Mouse (Mus musculus) embryonic facial prominence, embryonic 10.5 days (tissue): ENCODE results near the gene Ska2. TPM values are rescaled to one million over a fixed set of nuclear protein-coding genes. Genes with fewer than 3 reads are reported as not detected.

ENCODE experiments used
- DNase-seq: peaks from one replicate; pipeline ENCODE4 v3.0.0-alpha.2; 2017; ENCODE audit warnings: low spot score
- H3K27ac ChIP-seq: fragments of 300-500 bp; sonication (generic); replicated peaks from 2 replicates; pipeline ENCODE4 v1.5.1; 2016; ENCODE audit warnings: mild to moderate bottlenecking
- H3K27me3 ChIP-seq: fragments of 300-500 bp; sonication (generic); replicated peaks from 2 replicates; pipeline ENCODE4 v1.6.1; 2016; ENCODE audit warnings: low read depth, mild to moderate bottlenecking; ENCODE audit not compliant: poor library complexity, severe bottlenecking
- H3K36me3 ChIP-seq: fragments of 300-500 bp; sonication (generic); replicated peaks from 2 replicates; pipeline ENCODE4 v1.6.1; 2016; ENCODE audit warnings: mild to moderate bottlenecking, moderate library complexity
- H3K4me1 ChIP-seq: fragments of 300-500 bp; sonication (generic); 2 replicates; pipeline ENCODE4 v1.6.1; 2016
- H3K4me3 ChIP-seq: fragments of 300-500 bp; sonication (generic); 2 replicates; pipeline ENCODE4 v1.5.1; 2016; ENCODE audit warnings: mild to moderate bottlenecking, moderate library complexity
- H3K9me3 ChIP-seq: fragments of 300-500 bp; sonication (generic); 2 replicates; pipeline ENCODE4 v1.6.1; 2016; ENCODE audit warnings: mild to moderate bottlenecking
- WGBS: fragments of 180-500 bp; shearing (Covaris S2); methylation state at CpG from one replicate; pipeline ENCODE4 v1.1.7; 2016; 5-methylcytosine and 5-hydroxymethylcytosine counted together
- polyA plus RNA-seq: library from polyadenylated mRNA; unstranded; fragments of >200 nt; fragmentation: Nextera tagmentation; extraction: Ambion mirVana; gene quantifications from 2 replicates; pipeline ENCODE4 v1.2.1, GENCODE M21; 2016

The Ska2 gene
- polyA plus RNA-seq, 1 experiment from 2014 or later, result 111 TPM

GRCm38 (mm10) chr11:87110172-87110909 lies 1.3 kb downstream of the Ska2 start:
- Histone ChIP-seq H3K4me3 (peak overlapping the region; percentile 96), H3K9me3 (no peaks in the 10 kb centered on the region), H3K4me1 (peaks cover 35% of the 10 kb centered on the region), H3K27ac (peak overlapping the region; percentile 100), H3K27me3 (no peaks in the 10 kb centered on the region), H3K36me3 (peaks cover 53% of the 10 kb centered on the region)
- WGBS, result 13% methylated on average over 9 of the region's 9 CpGs
- DNase-seq, result no peak

GRCm38 (mm10) chr11:87121864-87122263 lies 12.8 kb downstream of the Ska2 start:
- H3K36me3 ChIP-seq, result peaks cover 79% of the 10 kb centered on the region
- no peak for DNase-seq

GRCm38 (mm10) chr11:87125562-87125961 lies 16.5 kb downstream of the Ska2 start:
- DNase-seq, result no peak
- H3K4me3 ChIP-seq, result peak overlapping the region; percentile 97
- no peaks in the 10 kb centered on the region for H3K9me3 ChIP-seq
- 59% methylated on average over 4 of the region's 4 CpGs for WGBS
- H3K4me1 ChIP-seq, result peaks cover 27% of the 10 kb centered on the region
- H3K27me3 ChIP-seq, result no peaks in the 10 kb centered on the region
- peak overlapping the region; percentile 92 for H3K27ac ChIP-seq
- H3K36me3 ChIP-seq, result peaks cover 55% of the 10 kb centered on the region

More at GRCm38 (mm10) chr11:87121864-87122263, 12.8 kb downstream of the Ska2 start:
- WGBS, result 88% methylated on average over 8 of the region's 8 CpGs
- Histone ChIP-seq H3K4me1 (peaks cover 11% of the 10 kb centered on the region), H3K4me3 (no peak overlapping the region), H3K27me3 (no peaks in the 10 kb centered on the region), H3K27ac (no peak overlapping the region), H3K9me3 (no peaks in the 10 kb centered on the region)

- H3K4me1 ChIP-seq, result peaks cover 27% of the 10 kb centered on the region
- no peaks in the 10 kb centered on the region for H3K27me3 ChIP-seq
- H3K36me3 ChIP-seq, result peaks cover 55% of the 10 kb centered on the region
- no peaks in the 10 kb centered on the region for H3K9me3 ChIP-seq
- peak overlapping the region; percentile 92 for H3K27ac ChIP-seq
- DNase-seq, result peak; percentile 38
- H3K4me3 ChIP-seq, result peak overlapping the region; percentile 97
- WGBS, result 2% methylated on average over 12 of the region's 12 CpGs
Measured at GRCm38 (mm10) chr11:87126281-87126823, 17.3 kb downstream of the Ska2 start.

- peak within 1 kb of the TSS; percentile 97 for H3K4me3 ChIP-seq
- peak within 1 kb of the TSS; percentile 92 for H3K27ac ChIP-seq
- peaks cover 53% of the 10 kb centered on the region for H3K36me3 ChIP-seq
- H3K27me3 ChIP-seq, result no peaks in the 10 kb centered on the region
- under 1% methylated on average over 96 of the region's 105 CpGs for WGBS
- peaks cover 27% of the 10 kb centered on the region for H3K4me1 ChIP-seq
- DNase-seq, result peak; percentile 97
- H3K9me3 ChIP-seq, result no peaks in the 10 kb centered on the region
Measured at GRCm38 (mm10) chr11:87126824-87127816, 18.1 kb downstream of the Ska2 start, which contains the start of gene Trim37. Gene Trim37, plus strand, starts transcription at chr11:87127077.

GRCm38 (mm10) chr11:87136233-87136632 lies 27.2 kb downstream of the Ska2 start:
- no peak overlapping the region for H3K4me3 ChIP-seq
- no peaks in the 10 kb centered on the region for H3K27me3 ChIP-seq
- no peak for DNase-seq
- H3K36me3 ChIP-seq, result peaks cover 77% of the 10 kb centered on the region
- H3K9me3 ChIP-seq, result no peaks in the 10 kb centered on the region
- 86% methylated on average over 4 of the region's 4 CpGs for WGBS
- no peaks in the 10 kb centered on the region for H3K4me1 ChIP-seq
- H3K27ac ChIP-seq, result no peak overlapping the region

GRCm38 (mm10) chr11:87158012-87158411 lies 49.0 kb downstream of the Ska2 start:
- DNase-seq, result no peak
- WGBS, result 95% methylated on average over 2 of the region's 2 CpGs
- Histone ChIP-seq H3K9me3 (no peaks in the 10 kb centered on the region), H3K4me3 (no peak overlapping the region), H3K27me3 (no peaks in the 10 kb centered on the region), H3K36me3 (peaks cover 77% of the 10 kb centered on the region), H3K27ac (no peak overlapping the region), H3K4me1 (no peaks in the 10 kb centered on the region)

- DNase-seq, result no peak
- H3K36me3 ChIP-seq, result peaks cover 85% of the 10 kb centered on the region
- H3K4me1 ChIP-seq, result no peaks in the 10 kb centered on the region
- no peaks in the 10 kb centered on the region for H3K27me3 ChIP-seq
- H3K27ac ChIP-seq, result no peak overlapping the region
- no peak overlapping the region for H3K4me3 ChIP-seq
- WGBS, result 92% methylated on average over 4 of the region's 4 CpGs
- H3K9me3 ChIP-seq, result no peaks in the 10 kb centered on the region
Measured at GRCm38 (mm10) chr11:87162687-87163086, 53.7 kb downstream of the Ska2 start.

GRCm38 (mm10) chr11:87163751-87164150 lies 54.7 kb downstream of the Ska2 start:
- Histone ChIP-seq H3K27me3 (no peaks in the 10 kb centered on the region), H3K9me3 (no peaks in the 10 kb centered on the region), H3K36me3 (peaks cover 91% of the 10 kb centered on the region), H3K4me3 (no peak overlapping the region), H3K4me1 (no peaks in the 10 kb centered on the region), H3K27ac (no peak overlapping the region)
- no peak for DNase-seq

- WGBS, result 91% methylated on average over 5 of the region's 5 CpGs
- H3K4me1 ChIP-seq, result no peaks in the 10 kb centered on the region
Measured at GRCm38 (mm10) chr11:87173625-87174024, 64.6 kb downstream of the Ska2 start.

More at GRCm38 (mm10) chr11:87173625-87174024, 64.6 kb downstream of the Ska2 start:
- Histone ChIP-seq H3K27ac (no peak overlapping the region), H3K27me3 (no peaks in the 10 kb centered on the region), H3K4me3 (no peak overlapping the region), H3K36me3 (peaks cover 58% of the 10 kb centered on the region), H3K9me3 (no peaks in the 10 kb centered on the region)
- DNase-seq, result no peak
